Mouse (Mus musculus): ENCODE measurements around the gene Gm8279. TPM values are rescaled to one million over a fixed set of nuclear protein-coding genes. Genes with fewer than 3 reads are reported as not detected.
"Not testable (repeated sequence)": the region's sequence is repeated elsewhere in the genome, so short reads cannot be mapped to it uniquely, and the experiment has no call there.

Gene Gm8279
- not detected for polyA plus RNA-seq (2017; shearing (Covaris generic))

DNA sequence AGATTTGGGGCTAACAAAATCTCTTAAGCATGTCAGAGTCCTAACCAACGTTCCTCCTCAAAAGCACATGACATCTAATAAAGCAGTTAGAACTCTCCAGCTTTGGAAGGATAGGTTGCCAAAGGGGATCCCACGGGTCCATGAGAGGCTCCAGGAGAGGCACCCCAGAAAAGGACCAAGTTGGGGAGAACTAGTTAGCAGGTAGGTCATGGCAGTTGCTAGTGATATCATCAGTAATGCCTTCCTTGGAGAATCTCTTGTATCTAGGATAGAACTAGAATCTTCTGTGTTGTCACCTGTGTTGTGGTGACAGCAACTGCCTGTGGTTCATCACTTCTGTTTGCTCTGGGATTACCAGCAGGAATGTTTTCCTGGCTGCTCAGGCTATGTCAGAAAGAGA is at the start of gene Gm8279:
Gene Gm8279 (plus strand): TSS at position 301 of the 400 bp plus-strand sequence.
- ATAC-seq, result not testable (repeated sequence)

DNA sequence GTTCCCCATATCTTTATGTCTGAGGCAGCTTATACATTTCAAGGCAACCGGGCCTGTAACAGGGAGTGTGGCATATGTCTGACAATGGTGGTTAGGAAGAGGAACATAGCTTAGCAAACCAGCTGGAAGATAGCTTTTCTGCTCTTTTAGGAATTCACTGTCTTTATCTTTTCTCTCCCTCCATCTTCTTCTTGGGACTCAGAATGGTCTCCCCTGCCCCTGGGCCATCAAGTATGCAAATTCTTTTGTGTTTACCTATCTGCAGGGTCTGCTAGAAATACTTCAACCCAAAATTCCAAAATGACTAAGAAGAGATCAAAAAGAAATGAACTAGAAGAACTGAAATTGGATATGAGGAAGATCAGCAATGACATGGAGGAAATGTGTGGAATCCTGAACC is 32.9 kb downstream of the Gm8279 start, which contains the start of gene Gm3317:
Gene Gm3317 (plus strand): TSS at position 301 of the 400 bp plus-strand sequence.
- ATAC-seq, result not testable (repeated sequence)

DNA sequence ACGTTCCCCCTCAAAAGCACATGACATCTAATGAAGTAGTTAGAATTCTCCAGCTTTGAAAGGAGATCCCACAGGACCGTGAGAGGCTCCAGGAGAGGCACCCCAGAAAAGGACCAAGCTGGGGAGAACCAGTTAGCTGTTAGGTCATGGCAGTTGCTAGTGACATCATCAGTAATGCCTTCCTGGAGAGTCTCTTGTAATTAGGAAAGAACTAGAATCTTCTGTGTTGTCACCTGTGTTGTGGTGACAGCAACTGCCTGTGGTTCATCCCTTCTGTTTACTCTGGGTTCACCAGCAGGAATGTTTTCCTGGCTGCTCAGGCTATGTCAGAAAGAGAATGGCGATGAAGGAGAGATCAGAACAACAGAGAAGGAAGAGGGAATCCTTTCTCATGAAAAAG is 54.2 kb downstream of the Gm8279 start, which contains the start of gene Gm8271:
Gene Gm8271 (plus strand): TSS at position 301 of the 400 bp plus-strand sequence.
- not testable (repeated sequence) for ATAC-seq

Other genes starting within 250 kb of the Gm8279 start
- not detected for gene Gm3278, start 239.1 kb upstream of the Gm8279 start, polyA plus RNA-seq (2017; shearing (Covaris generic))
- gene Gm8297, start 147.6 kb upstream of the Gm8279 start, polyA plus RNA-seq (2017; shearing (Covaris generic)), result under 1 TPM in 1 of 2 experiments, not detected in 1; 0.31 TPM
- gene Gm3298, start 115.6 kb upstream of the Gm8279 start, polyA plus RNA-seq (2017; shearing (Covaris generic)), result not detected
- gene 4930555G01Rik, start 80.9 kb upstream of the Gm8279 start, polyA plus RNA-seq (2017; shearing (Covaris generic)), result not detected
- gene Gm8281, start 60.5 kb upstream of the Gm8279 start, polyA plus RNA-seq (2017; shearing (Covaris generic)), result 1 to 10 TPM; 4.0 to 5.6 TPM
- gene Gm3317, start 33.0 kb downstream of the Gm8279 start, polyA plus RNA-seq (2017; shearing (Covaris generic)), result not detected
- gene Gm8271, start 54.3 kb downstream of the Gm8279 start, polyA plus RNA-seq (2017; shearing (Covaris generic)), result not detected
- gene Gm3526, start 129.1 kb downstream of the Gm8279 start, polyA plus RNA-seq (2017; shearing (Covaris generic)), result not detected
- gene Gm3542, start 203.4 kb downstream of the Gm8279 start, polyA plus RNA-seq (2017; shearing (Covaris generic)), result not detected